Mouse (Mus musculus) E14TG2a.4 (cell line): ENCODE data around the gene Tenm4.

Source experiments
- CTCF ChIP-seq: conservative IDR thresholded peaks from 2 replicates; pipeline ENCODE4 v1.5.1; 2014; ENCODE audit warnings: low read length
- NANOG ChIP-seq: IDR thresholded peaks from 2 replicates; pipeline ENCODE4 v1.6.1; 2014; ENCODE audit warnings: borderline replicate concordance, low read length, mixed read lengths

DNA sequence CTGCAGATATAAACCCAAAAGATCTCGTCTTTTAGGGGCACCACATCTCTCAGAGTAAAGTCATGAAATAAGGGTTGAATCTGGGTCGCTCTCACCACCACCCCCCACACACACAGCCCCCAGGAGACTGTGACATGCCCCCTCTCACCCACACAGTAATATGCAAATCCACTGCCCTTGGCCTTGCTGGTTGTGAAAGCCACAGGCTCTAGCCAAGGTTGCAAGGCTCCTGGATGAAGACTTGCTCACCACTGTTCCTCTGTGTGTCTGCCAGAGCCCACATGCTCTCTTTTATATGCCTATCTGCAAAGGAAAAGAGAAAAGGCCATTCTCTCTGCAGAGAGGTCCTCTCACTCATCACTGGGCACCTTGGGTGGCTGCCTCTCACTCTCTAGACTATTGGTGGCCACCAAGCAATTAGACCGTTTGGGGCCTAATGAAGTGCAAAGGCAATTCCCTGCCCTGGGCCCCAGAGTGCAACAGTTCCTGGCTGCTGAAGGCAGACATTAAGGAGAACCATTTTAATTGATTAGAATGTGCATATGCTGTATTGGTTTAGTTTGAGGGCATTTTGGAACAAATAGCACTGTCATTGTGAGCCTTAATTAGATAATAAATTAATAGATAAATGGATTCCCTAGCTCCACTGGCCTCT lies 433.2 kb downstream of the Tenm4 start:
- no peak for TF ChIP-seq CTCF
- TF ChIP-seq NANOG, result no peak
